Mouse (Mus musculus) lung, postnatal 0 days (tissue): ENCODE results near the gene Hivep3. TPM values are rescaled to one million over a fixed set of nuclear protein-coding genes. Genes with fewer than 3 reads are reported as not detected.

Experiments used
- ATAC-seq: fragments of 200-750 bp; cut with Nextera tagmentation; 2 replicates; pipeline ENCODE4 v1.8.0; 2017; ENCODE audit warnings: moderate library complexity
- DNase-seq: peaks from one replicate; pipeline ENCODE4 v3.0.0-alpha.2; 2016; ENCODE audit warnings: low spot score
- H3K27ac ChIP-seq: fragments of 300-500 bp; sonication (generic); 2 replicates; pipeline ENCODE4 v1.5.1; 2014; ENCODE audit warnings: antibody characterized with exemption, mild to moderate bottlenecking, low read length, mixed read lengths
- H3K27me3 ChIP-seq: fragments of 300-500 bp; sonication (generic); replicated peaks from 2 replicates; pipeline ENCODE4 v1.6.1; 2014; ENCODE audit warnings: low read length, mixed read lengths; ENCODE audit not compliant: insufficient read depth
- H3K36me3 ChIP-seq: fragments of 300-500 bp; sonication (generic); 2 replicates; pipeline ENCODE4 v1.6.1; 2014; ENCODE audit warnings: low read length, mixed read lengths; ENCODE audit not compliant: insufficient read depth
- H3K4me1 ChIP-seq: fragments of 300-500 bp; sonication (generic); 2 replicates; pipeline ENCODE4 v1.6.1; 2014; ENCODE audit warnings: antibody characterized with exemption, low read depth, low read length, mixed read lengths; ENCODE audit not compliant: insufficient read depth
- H3K4me2 ChIP-seq: fragments of 300-500 bp; sonication (generic); replicated peaks from 2 replicates; pipeline ENCODE4 v1.6.1; 2014; ENCODE audit warnings: low read depth, mild to moderate bottlenecking, low read length, moderate library complexity, mixed read lengths
- H3K4me3 ChIP-seq: fragments of 300-500 bp; sonication (generic); 2 replicates; pipeline ENCODE4 v1.5.1; 2014; ENCODE audit warnings: low read depth, low read length
- H3K9ac ChIP-seq: fragments of 300-500 bp; sonication (generic); replicated peaks from 2 replicates; pipeline ENCODE4 v1.6.1; 2014; ENCODE audit warnings: low read depth, mild to moderate bottlenecking
- H3K9me3 ChIP-seq: fragments of 300-500 bp; sonication (generic); 2 replicates; pipeline ENCODE4 v1.6.1; 2016; ENCODE audit warnings: low read length, mixed read lengths
- CTCF ChIP-seq: IDR thresholded peaks from 2 replicates; pipeline ENCODE4 v1.5.1; 2016; ENCODE audit warnings: antibody characterized with exemption, mild to moderate bottlenecking
- EP300 ChIP-seq: IDR thresholded peaks from 2 replicates; pipeline ENCODE4 v1.6.1; 2016; ENCODE audit warnings: antibody characterized with exemption, mild to moderate bottlenecking, control low read depth
- whole genome bisulfite sequencing: fragments of 180-500 bp; shearing (Covaris S2); extraction: QIAGEN DNeasy Blood & Tissue Kit; methylation state at CpG from one replicate; pipeline ENCODE4 v1.1.7; 2014; 5-methylcytosine and 5-hydroxymethylcytosine counted together
- polyA plus RNA-seq: library from polyadenylated mRNA; unstranded; fragments of >200 nt; fragmentation: Nextera tagmentation; extraction: Ambion mirVana; gene quantifications from 2 replicates; pipeline ENCODE4 v1.2.1, GENCODE M21; 2015

The Hivep3 gene
- polyA plus RNA-seq, 1 experiment from 2014 or later = 30.7 TPM

- H3K27me3 ChIP-seq = no peaks in the 10 kb centered on the region
- DNase-seq (no peak), ATAC-seq (no peak)
- H3K9ac ChIP-seq = no peak overlapping the region
- no peaks in the 10 kb centered on the region for H3K36me3 ChIP-seq
- TF ChIP-seq CTCF (no peak), EP300 (no peak)
- no peak overlapping the region for H3K4me2 ChIP-seq
- no peaks in the 10 kb centered on the region for H3K9me3 ChIP-seq
- no peak overlapping the region for H3K4me3 ChIP-seq
- no peak overlapping the region for H3K27ac ChIP-seq
- H3K4me1 ChIP-seq = no peaks in the 10 kb centered on the region
- 90% methylated on average over 2 of the region's 2 CpGs for WGBS
These were observed 224.4 kb downstream of the Hivep3 start for GRCm38 (mm10) chr4:119957970-119958369.

GRCm38 (mm10) chr4:119959293-119959692, 225.7 kb downstream of the Hivep3 start:
- Histone ChIP-seq H3K4me1 (no peaks in the 10 kb centered on the region), H3K4me3 (no peak overlapping the region), H3K4me2 (no peak overlapping the region), H3K27ac (no peak overlapping the region), H3K36me3 (no peaks in the 10 kb centered on the region), H3K9ac (no peak overlapping the region), H3K27me3 (no peaks in the 10 kb centered on the region), H3K9me3 (no peaks in the 10 kb centered on the region)
- 27% methylated on average over 7 of the region's 7 CpGs for WGBS
- no peak for TF ChIP-seq EP300
- TF ChIP-seq CTCF = no peak
- ATAC-seq = no peak
- DNase-seq = no peak

GRCm38 (mm10) chr4:119959873-119960272, 226.3 kb downstream of the Hivep3 start:
- Histone ChIP-seq H3K4me1 (no peaks in the 10 kb centered on the region), H3K4me2 (no peak overlapping the region), H3K27ac (no peak overlapping the region), H3K9me3 (no peaks in the 10 kb centered on the region), H3K9ac (no peak overlapping the region), H3K4me3 (no peak overlapping the region), H3K27me3 (no peaks in the 10 kb centered on the region), H3K36me3 (no peaks in the 10 kb centered on the region)
- 58% methylated on average over 1 of the region's 1 CpGs for WGBS
- ATAC-seq (no peak), DNase-seq (no peak)
- TF ChIP-seq CTCF = no peak
- TF ChIP-seq EP300 = no peak

- Histone ChIP-seq H3K4me2 (no peak overlapping the region), H3K4me3 (no peak overlapping the region), H3K9ac (no peak overlapping the region), H3K9me3 (no peaks in the 10 kb centered on the region), H3K27ac (no peak overlapping the region), H3K27me3 (no peaks in the 10 kb centered on the region), H3K4me1 (peaks cover 3% of the 10 kb centered on the region; the same call in 1 of the 2 replicates), H3K36me3 (no peaks in the 10 kb centered on the region)
- whole genome bisulfite sequencing = 85% methylated on average over 6 of the region's 6 CpGs
- ATAC-seq = no peak
- no peak for TF ChIP-seq CTCF
- TF ChIP-seq EP300 = no peak
- no peak for DNase-seq
These were observed 226.9 kb downstream of the Hivep3 start for GRCm38 (mm10) chr4:119960523-119960922.

GRCm38 (mm10) chr4:119961164-119961563, 227.6 kb downstream of the Hivep3 start:
- TF ChIP-seq EP300 = no peak
- TF ChIP-seq CTCF = no peak
- no peak for DNase-seq
- Histone ChIP-seq H3K36me3 (no peaks in the 10 kb centered on the region), H3K4me1 (peaks cover 9% of the 10 kb centered on the region; the same call in 1 of the 2 replicates), H3K9me3 (no peaks in the 10 kb centered on the region), H3K4me3 (no peak overlapping the region), H3K9ac (no peak overlapping the region), H3K4me2 (no peak overlapping the region), H3K27ac (no peak overlapping the region), H3K27me3 (no peaks in the 10 kb centered on the region)
- ATAC-seq = no peak
- 84% methylated on average over 5 of the region's 5 CpGs for WGBS

- WGBS = 72% methylated on average over 5 of the region's 5 CpGs
- H3K9me3 ChIP-seq = no peaks in the 10 kb centered on the region
- TF ChIP-seq EP300 (no peak), CTCF (peak; percentile 43)
- DNase-seq (no peak), ATAC-seq (no peak)
- H3K27ac ChIP-seq = no peak overlapping the region
- no peak overlapping the region for H3K4me3 ChIP-seq
- H3K27me3 ChIP-seq = no peaks in the 10 kb centered on the region
- H3K36me3 ChIP-seq = no peaks in the 10 kb centered on the region
- peaks cover 9% of the 10 kb centered on the region; the same call in 1 of the 2 replicates for H3K4me1 ChIP-seq
- no peak overlapping the region for H3K4me2 ChIP-seq
- no peak overlapping the region for H3K9ac ChIP-seq
These were observed 228.5 kb downstream of the Hivep3 start for GRCm38 (mm10) chr4:119962066-119962465.
